Mouse (Mus musculus): ENCODE results near the gene Try5. TPM values are rescaled to one million over a fixed set of nuclear protein-coding genes. Genes with fewer than 3 reads are reported as not detected.

Gene Try5
- 6.5 TPM for polyA plus RNA-seq (2015; fragmentation: Illumina TruSeq; extraction: RNeasy Lipid Tissue Mini Kit (QIAGEN cat#74804); ENCODE audit: insufficient read depth, low replicate concordance)

GRCm38 (mm10) chr6:41316741-41317140 lies at the start of gene Try5:
Gene Try5 (minus strand): TSS chr6:41316841.

GRCm38 (mm10) chr6:41353932-41354331 lies 37.3 kb upstream of the Try5 start, which contains the start of gene Try10:
Gene Try10 (plus strand): TSS chr6:41354105.

GRCm38 (mm10) chr6:41301969-41302368 lies 14.7 kb downstream of the Try5 start, which contains the start of gene Try4:
Gene Try4 (plus strand): TSS chr6:41302269.

Other genes starting within 250 kb of the Try5 start
- gene Try4, start 14.6 kb downstream of the Try5 start, polyA plus RNA-seq (2015; fragmentation: Illumina TruSeq; extraction: RNeasy Lipid Tissue Mini Kit (QIAGEN cat#74804); ENCODE audit: insufficient read depth, low replicate concordance): 5.2 TPM
- gene Try10, start 37.3 kb upstream of the Try5 start, polyA plus RNA-seq (2015; fragmentation: Illumina TruSeq; extraction: RNeasy Lipid Tissue Mini Kit (QIAGEN cat#74804); ENCODE audit: insufficient read depth, low replicate concordance): not detected
- not detected for gene Prss3, start 60.8 kb upstream of the Try5 start, polyA plus RNA-seq (2015; fragmentation: Illumina TruSeq; extraction: RNeasy Lipid Tissue Mini Kit (QIAGEN cat#74804); ENCODE audit: insufficient read depth, low replicate concordance)
- gene Gm5771, start 75.5 kb upstream of the Try5 start, polyA plus RNA-seq (2015; fragmentation: Illumina TruSeq; extraction: RNeasy Lipid Tissue Mini Kit (QIAGEN cat#74804); ENCODE audit: insufficient read depth, low replicate concordance): not detected
- gene Gm10334, start 129.3 kb upstream of the Try5 start, polyA plus RNA-seq (2015; fragmentation: Illumina TruSeq; extraction: RNeasy Lipid Tissue Mini Kit (QIAGEN cat#74804); ENCODE audit: insufficient read depth, low replicate concordance): not detected
- not detected for gene Prss1, start 142.1 kb upstream of the Try5 start, polyA plus RNA-seq (2015; fragmentation: Illumina TruSeq; extraction: RNeasy Lipid Tissue Mini Kit (QIAGEN cat#74804); ENCODE audit: insufficient read depth, low replicate concordance)
- gene Prss2, start 204.9 kb upstream of the Try5 start, polyA plus RNA-seq (2015; fragmentation: Illumina TruSeq; extraction: RNeasy Lipid Tissue Mini Kit (QIAGEN cat#74804); ENCODE audit: insufficient read depth, low replicate concordance): 8.4 TPM